Comparison of ENCODE assay signal across 8 mouse cellular contexts in genomic region chr1:52120191-52120590, GRCm38 (mm10). TPM values are rescaled to one million over a fixed set of nuclear protein-coding genes. Genes with fewer than 3 reads are reported as not detected.
DNase-seq lines count a peak whose midpoint lies in the region; ATAC-seq lines count a peak whose summit lies in the region.

No protein-coding gene starts in this region.

- H3K9ac ChIP-seq in liver, embryonic 12.5 days, result peak overlapping the region; percentile 83

- peak overlapping the region; percentile 90 for H3K4me2 ChIP-seq in liver, embryonic 12.5 days

- H3K27me3 ChIP-seq in forebrain, embryonic 10.5 days (ENCODE audit: poor library complexity, severe bottlenecking), result peaks cover 19% of the 10 kb centered on the region
- H3K27me3 ChIP-seq in liver, embryonic 12.5 days (replicated peaks), result no peaks in the 10 kb centered on the region

- ATAC-seq in liver, embryonic 12.5 days, result no peak

- peak; percentile 74 for DNase-seq in heart, adult 11 months
- no peak for DNase-seq in heart, adult 9 months (ENCODE audit: low spot score in 2 of 2)
- DNase-seq in B cell, adult 2 months, result peak; percentile 8 to 18
- no peak for DNase-seq in forebrain, embryonic 10.5 days (ENCODE audit: extremely low spot score, low spot score)
- DNase-seq in urinary bladder, postnatal 10 days (ENCODE audit: low spot score), result no peak
- DNase-seq in right cerebral cortex, postnatal 4 days, result no peak
- no peak for DNase-seq in ovary, postnatal 14 days (ENCODE audit: low spot score)

- WGBS in forebrain, embryonic 10.5 days, result 47% methylated on average over 10 of the region's 10 CpGs
- 26% methylated on average over 10 of the region's 10 CpGs for WGBS in liver, embryonic 12.5 days (ENCODE audit: insufficient replicate concordance)

- H3K27ac ChIP-seq in forebrain, embryonic 10.5 days, result no peak overlapping the region
- H3K27ac ChIP-seq in liver, embryonic 12.5 days, result no peak overlapping the region

- no peaks in the 10 kb centered on the region for H3K36me3 ChIP-seq in forebrain, embryonic 10.5 days (replicated peaks)
- peaks cover 20% of the 10 kb centered on the region for H3K36me3 ChIP-seq in liver, embryonic 12.5 days

- peak overlapping the region; percentile 89 for H3K4me3 ChIP-seq in forebrain, embryonic 10.5 days
- peak overlapping the region; percentile 85 for H3K4me3 ChIP-seq in liver, embryonic 12.5 days

- H3K4me1 ChIP-seq in forebrain, embryonic 10.5 days, result peaks cover 19% of the 10 kb centered on the region
- H3K4me1 ChIP-seq in liver, embryonic 12.5 days, result peaks cover 18% of the 10 kb centered on the region

- H3K9me3 ChIP-seq in forebrain, embryonic 10.5 days, result no peaks in the 10 kb centered on the region
- no peaks in the 10 kb centered on the region for H3K9me3 ChIP-seq in liver, embryonic 12.5 days (replicated peaks)

RNA-seq across cellular contexts. Expression of gene Stat1, which starts 1.0 kb away (rescaled TPM):
- 11.9 and 12.3 TPM in 2 replicates for polyA plus RNA-seq in forebrain, embryonic 10.5 days (2016; fragmentation: Nextera tagmentation; extraction: Ambion mirVana)
- 15.2 and 17.0 TPM in 2 replicates for polyA plus RNA-seq in liver, embryonic 12.5 days (2016; fragmentation: Nextera tagmentation; extraction: Ambion mirVana)

Comparison
In these comparisons a context has a peak if more than half of its experiments do, and no peak if none do; other contexts are left out.
1. DNase-seq: peak in heart, adult 11 months (single experiment) and B cell, adult 2 months (2 of 2); none in heart, adult 9 months (0 of 2), forebrain, embryonic 10.5 days (single experiment), urinary bladder, postnatal 10 days (single experiment), right cerebral cortex, postnatal 4 days (single experiment) and ovary, postnatal 14 days (single experiment).